12 mouse cellular contexts compared by ENCODE assay signal in the genomic region with DNA sequence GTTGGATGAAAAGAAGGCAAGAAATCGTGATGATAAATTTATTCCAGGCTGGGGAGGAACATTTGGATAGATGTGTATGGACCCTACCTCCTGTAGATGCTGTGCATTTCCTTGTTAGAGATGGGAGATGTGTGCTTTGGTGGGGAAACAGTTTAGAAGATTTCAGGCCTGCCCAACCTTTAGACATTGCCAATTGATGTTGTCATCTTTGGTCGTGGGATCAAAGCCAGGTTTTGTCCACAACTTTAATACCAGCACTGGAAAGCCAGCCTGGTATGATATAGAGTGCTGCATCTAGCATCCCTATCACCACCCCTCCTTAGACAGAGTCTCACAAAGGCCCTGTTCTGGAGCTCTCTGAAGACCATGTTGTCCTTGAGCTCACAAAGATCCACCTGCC. TPM values are rescaled to one million over a fixed set of nuclear protein-coding genes. Genes with fewer than 3 reads are reported as not detected.
DNase-seq lines count a peak whose midpoint lies in the region; ATAC-seq and TF ChIP-seq lines count a peak whose summit lies in the region.
"Had no signal": no experiment of that assay in that cellular context is flagged by ENCODE, and none has a peak within 500 bp of the region (broad histone marks: within the 10 kb centered on the region; RNA-seq: fewer than 3 reads in every experiment).

No protein-coding gene starts in this region.

- peak overlapping the region; percentile 80 for H3K4me2 ChIP-seq in liver, embryonic 11.5 days
- 0 out of 2 replicates have a peak overlapping the region, but pooled peaks have one; percentile 84 for H3K4me2 ChIP-seq in neural tube, embryonic 14.5 days (ENCODE audit: low read depth, low read length)

- TF ChIP-seq CTCF in liver, adult 2 months (IDR thresholded peaks at IDR 0.05; ENCODE audit: low read depth, low read length), result no peak

- peaks cover 21% of the 10 kb centered on the region for H3K36me3 ChIP-seq in liver, adult 2 months (ENCODE audit: control insufficient read depth, insufficient read depth, low read length)
- H3K36me3 ChIP-seq in liver, embryonic 11.5 days (ENCODE audit: control insufficient read depth, insufficient read depth, low read length), result peaks cover 13% of the 10 kb centered on the region
- H3K36me3 ChIP-seq in neural tube, embryonic 14.5 days (ENCODE audit: control insufficient read depth, insufficient read depth, low read length), result peaks cover 9% of the 10 kb centered on the region

- peak; percentile 7 to 19 for DNase-seq in cerebellum, postnatal 14 days
- DNase-seq in cerebellum, adult 8-10 months, result no peak
- DNase-seq in liver, adult 2 months (ENCODE audit: extremely low read depth, low read depth, low spot score), result peak; percentile 78
- no peak for DNase-seq in liver
- DNase-seq in liver, embryonic 11.5 days (ENCODE audit: low spot score), result no peak
- no peak for DNase-seq in gastrocnemius, postnatal 4 days (ENCODE audit: low spot score in 2 of 2)
- DNase-seq in embryo, embryonic 9.5 days (ENCODE audit: extremely low spot score), result no peak
- DNase-seq: gastrocnemius, postnatal 25 days; heart, postnatal 14 days; lung, adult 18-20 months had no signal

- H3K27ac ChIP-seq in liver, adult 2 months (replicated peaks; ENCODE audit: insufficient read depth, low read depth, low read length), result peak overlapping the region; percentile 66
- H3K27ac ChIP-seq in liver, embryonic 11.5 days (ENCODE audit: low read depth, low read length), result no peak overlapping the region
- H3K27ac ChIP-seq in neural tube, embryonic 14.5 days (ENCODE audit: low read depth, low read length), result no peak overlapping the region

- ATAC-seq in liver, embryonic 11.5 days (replicated peaks; ENCODE audit: low FRiP score), result no peak
- ATAC-seq in neural tube, embryonic 14.5 days (ENCODE audit: low read depth), result no peak

- TF ChIP-seq POLR2A in liver, adult 2 months (IDR thresholded peaks at IDR 0.05; ENCODE audit: extremely low read depth, insufficient read depth, low read length), result no peak

- no peak overlapping the region; the same call in 1 of the 2 replicates for H3K4me3 ChIP-seq in liver, adult 2 months (ENCODE audit: insufficient read depth, low read depth, low read length)
- H3K4me3 ChIP-seq in liver, embryonic 11.5 days (ENCODE audit: low read depth, low read length), result no peak overlapping the region
- no peak overlapping the region; the same call in 1 of the 2 replicates for H3K4me3 ChIP-seq in neural tube, embryonic 14.5 days (ENCODE audit: low read depth, low read length)

- H3K4me1 ChIP-seq in liver, adult 2 months (ENCODE audit: control insufficient read depth, insufficient read depth, low read length), result peaks cover 26% of the 10 kb centered on the region
- peaks cover 4% of the 10 kb centered on the region; the same call in 1 of the 2 replicates for H3K4me1 ChIP-seq in liver, embryonic 11.5 days (replicated peaks; ENCODE audit: control insufficient read depth, insufficient read depth, low read length)
- H3K4me1 ChIP-seq in neural tube, embryonic 14.5 days (ENCODE audit: control insufficient read depth, insufficient read depth, low read length), result peaks cover 15% of the 10 kb centered on the region

- H3K79me2 ChIP-seq in liver, adult 2 months (ENCODE audit: control insufficient read depth, insufficient read depth, low read length), result peaks cover 28% of the 10 kb centered on the region

- H3K27me3 ChIP-seq in liver, adult 2 months (ENCODE audit: control insufficient read depth, insufficient read depth, low read length), result no peaks in the 10 kb centered on the region
- H3K27me3 ChIP-seq in liver, embryonic 11.5 days (replicated peaks; ENCODE audit: control insufficient read depth, insufficient read depth, low read length), result no peaks in the 10 kb centered on the region
- no peaks in the 10 kb centered on the region for H3K27me3 ChIP-seq in neural tube, embryonic 14.5 days (ENCODE audit: control insufficient read depth, insufficient read depth, low read length)
- H3K27me3 ChIP-seq: embryonic facial prominence, embryonic 15.5 days had no signal

- 30% methylated on average over 2 of the region's 2 CpGs for WGBS in liver, adult 2 months
- WGBS in liver, embryonic 11.5 days, result 82% methylated on average over 2 of the region's 2 CpGs
- 88% methylated on average over 2 of the region's 2 CpGs for WGBS in neural tube, embryonic 14.5 days

- H3K9ac ChIP-seq in liver, adult 2 months (ENCODE audit: low read depth, low read length), result peak overlapping the region; percentile 47; the same call in 1 of the 2 replicates
- no peak overlapping the region for H3K9ac ChIP-seq in liver, embryonic 11.5 days (ENCODE audit: low read depth, low read length)
- H3K9ac ChIP-seq in neural tube, embryonic 14.5 days (replicated peaks; ENCODE audit: low read depth, low read length), result no peak overlapping the region

- H3K9me3 ChIP-seq in liver, embryonic 11.5 days (ENCODE audit: control insufficient read depth, low read length), result no peaks in the 10 kb centered on the region
- H3K9me3 ChIP-seq in neural tube, embryonic 14.5 days (ENCODE audit: control insufficient read depth, low read length), result no peaks in the 10 kb centered on the region
- H3K9me3 ChIP-seq: embryonic facial prominence, embryonic 15.5 days had no signal

RNA-seq across cellular contexts. Expression of gene Wdr3, which starts 1.3 kb away (rescaled TPM):
- 10.4 and 12.4 TPM in 2 replicates for total RNA-seq in liver, adult 2 months (2014; rRNA removed)
- 5.6 and 7.3 TPM in 2 replicates for polyA plus RNA-seq in liver, adult 2 months (2012; rRNA removed)
- polyA plus RNA-seq in liver, embryonic 11.5 days (2014; fragmentation: Nextera tagmentation; extraction: Ambion mirVana), result 69.2 and 75.6 TPM in 2 replicates
- 31.0 and 39.7 TPM in 2 replicates for polyA plus RNA-seq in neural tube, embryonic 14.5 days (2014; fragmentation: Nextera tagmentation; extraction: Ambion mirVana)
- total RNA-seq in gastrocnemius, postnatal 4 days (2021), result 10 to 100 TPM; 12.7 to 17.9 TPM

RNA-seq across cellular contexts. Expression of gene Gdap2, which starts 1.4 kb away (rescaled TPM):
- total RNA-seq in liver, adult 2 months (2014; rRNA removed), result 24.2 and 33.0 TPM in 2 replicates
- polyA plus RNA-seq in liver, adult 2 months (2012; rRNA removed), result 21.1 and 21.9 TPM in 2 replicates
- 29.7 and 32.1 TPM in 2 replicates for polyA plus RNA-seq in liver, embryonic 11.5 days (2014; fragmentation: Nextera tagmentation; extraction: Ambion mirVana)
- polyA plus RNA-seq in neural tube, embryonic 14.5 days (2014; fragmentation: Nextera tagmentation; extraction: Ambion mirVana), result 49.2 and 49.7 TPM in 2 replicates
- 10 to 100 TPM in 1 of 2 experiments, 1 to 10 TPM in 1; 9.4 to 11.3 TPM for total RNA-seq in gastrocnemius, postnatal 4 days (2021)

Comparison
In these comparisons a context has a peak if more than half of its experiments do, and no peak if none do; other contexts are left out.
1. DNase-seq: peak in cerebellum, postnatal 14 days (2 of 2) and liver, adult 2 months (single experiment); none in cerebellum, adult 8-10 months (single experiment), liver (single experiment), liver, embryonic 11.5 days (single experiment), gastrocnemius, postnatal 4 days (0 of 2) and embryo, embryonic 9.5 days (single experiment).